Mouse (Mus musculus) frontal cortex, postnatal 14 days (tissue): Measurements from ENCODE around the gene Timm50.

Source experiments
- DNase-seq, 2 experiments: peaks; one replicate each; pipeline ENCODE4 v3.0.0; 2022; ENCODE audit warnings: low spot score in 2 of 2

The Timm50 gene

DNA sequence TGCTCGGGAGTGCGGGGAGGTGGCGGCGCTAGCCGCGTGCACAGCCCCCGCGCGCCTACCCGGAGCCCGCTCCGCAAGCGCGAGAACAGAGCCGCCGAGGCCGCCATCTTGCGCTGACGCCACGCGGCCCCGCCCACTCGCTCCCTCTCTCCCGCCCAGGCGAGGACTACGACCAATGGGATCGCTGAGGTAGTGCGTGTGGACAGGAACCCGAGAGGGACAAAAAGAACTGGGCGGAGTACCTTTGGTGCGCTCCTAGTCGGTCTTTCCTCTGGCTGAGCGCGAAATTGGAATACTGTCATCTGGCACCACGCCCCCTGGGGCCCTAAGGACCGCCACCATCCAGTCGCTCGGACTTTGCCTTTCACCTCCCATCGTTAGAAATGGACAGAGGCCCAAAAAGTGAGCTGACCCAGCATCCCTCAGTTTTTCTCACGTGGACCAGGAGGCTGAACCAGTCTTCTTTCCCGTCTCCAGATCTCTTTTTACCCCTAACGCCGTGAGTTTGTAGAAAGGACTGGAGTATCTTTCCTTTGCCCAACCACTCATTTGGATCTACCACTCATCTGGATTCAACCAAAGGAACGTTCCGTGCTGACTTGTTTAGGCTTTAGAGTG lies at the start of gene Timm50:
TSS of gene Timm50 (minus strand) at position 147 of the 618 bp plus-strand sequence.
- DNase-seq: peak; percentile 97

DNA sequence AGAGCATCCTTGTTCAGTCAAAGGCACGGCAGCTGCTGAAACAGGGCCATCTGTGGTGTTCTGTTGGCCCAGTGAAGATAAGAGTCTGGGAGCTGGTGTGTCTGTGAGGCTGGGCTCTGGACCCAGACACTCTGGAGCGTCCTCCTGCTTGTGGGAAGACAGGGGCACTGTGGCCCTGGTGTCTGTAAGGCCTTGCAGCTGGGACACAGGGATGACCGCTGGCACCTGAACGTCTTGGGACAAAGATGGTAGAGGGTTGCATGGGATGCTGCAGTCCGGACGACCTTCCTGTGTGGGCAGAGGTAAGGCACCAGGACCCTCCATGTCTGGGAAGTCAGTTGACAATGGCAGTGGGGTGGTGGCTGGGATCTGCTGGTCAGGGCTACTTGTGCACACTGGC lies 48.4 kb upstream of the Timm50 start:
- no peak for DNase-seq

- DNase-seq: no peak
Measured at GRCm38 (mm10) chr7:28359854-28360253, 48.0 kb upstream of the Timm50 start.

- no peak for DNase-seq
Measured at GRCm38 (mm10) chr7:28358431-28358830, 46.6 kb upstream of the Timm50 start.

- no peak for DNase-seq
Measured at GRCm38 (mm10) chr7:28357984-28358383, 46.1 kb upstream of the Timm50 start.

DNA sequence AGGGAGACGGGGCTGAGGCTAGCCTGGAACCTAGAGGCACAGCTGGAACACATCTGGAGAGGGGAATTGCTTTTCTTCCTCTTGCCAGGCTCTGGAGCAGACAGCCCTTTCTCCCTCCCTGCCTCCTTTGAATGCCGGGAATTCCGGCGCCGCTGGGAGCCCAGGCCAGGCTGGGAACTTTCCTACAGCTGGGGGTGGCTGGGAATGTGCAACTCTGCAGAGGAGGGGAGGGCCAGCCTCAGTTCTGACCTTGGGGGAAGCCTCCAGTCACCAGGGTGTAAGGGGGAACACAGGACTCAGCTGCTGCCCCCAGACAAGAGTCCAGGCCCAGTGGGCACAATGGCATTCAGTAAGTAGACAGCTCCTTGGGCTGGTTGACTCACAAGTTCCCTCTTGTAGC lies 45.1 kb upstream of the Timm50 start:
- no peak for DNase-seq

GRCm38 (mm10) chr7:28355221-28355620 lies 43.3 kb upstream of the Timm50 start:
- no peak for DNase-seq

GRCm38 (mm10) chr7:28354596-28354995 lies 42.7 kb upstream of the Timm50 start:
- DNase-seq: no peak

- no peak for DNase-seq
Measured at GRCm38 (mm10) chr7:28354113-28354581, 42.3 kb upstream of the Timm50 start.

DNA sequence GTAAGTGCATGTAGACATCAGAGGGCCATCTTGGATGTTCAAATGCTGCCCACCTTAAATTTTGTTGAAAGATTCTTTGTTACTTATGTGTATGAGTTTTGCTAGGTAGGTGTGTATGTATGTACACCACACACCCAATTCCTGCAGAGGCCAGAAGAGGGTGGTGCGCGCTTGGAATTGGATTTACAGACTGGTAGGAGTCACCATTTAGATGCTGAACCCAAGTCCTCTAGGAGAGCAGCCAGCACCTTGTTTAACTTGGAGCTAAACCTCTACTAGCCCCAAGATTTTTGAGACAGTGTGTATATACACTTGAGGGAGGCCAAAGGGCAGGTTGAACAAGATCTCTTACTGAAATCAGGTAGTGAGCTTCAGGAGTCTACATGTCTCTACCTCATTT lies 41.4 kb upstream of the Timm50 start:
- DNase-seq: no peak

GRCm38 (mm10) chr7:28351676-28352191 lies 39.9 kb upstream of the Timm50 start:
- DNase-seq: no peak

- DNase-seq: peak; percentile 95 to 97
Measured at GRCm38 (mm10) chr7:28350155-28350883, 38.4 kb upstream of the Timm50 start, which contains the start of gene Rps16. Gene Rps16, plus strand, starts transcription at chr7:28350652.

DNA sequence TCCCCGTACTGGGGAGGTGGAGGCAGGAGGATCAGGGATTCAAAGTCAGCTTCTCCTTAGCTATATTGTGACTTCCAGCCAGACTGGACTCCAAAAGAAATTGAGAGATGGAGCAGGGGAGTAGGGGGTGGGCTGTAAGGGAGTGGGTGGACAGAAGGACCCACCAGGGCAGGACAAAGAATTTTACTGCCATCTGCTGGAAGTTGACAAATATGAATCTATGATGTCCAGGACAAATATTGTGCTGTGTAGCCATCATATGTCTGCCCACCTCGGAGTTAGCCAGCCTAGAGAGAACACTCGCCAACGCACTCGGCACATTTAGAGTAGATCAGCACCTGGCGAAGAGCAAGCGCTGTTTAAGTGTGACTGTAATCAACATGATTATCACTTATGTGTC lies 36.7 kb upstream of the Timm50 start:
- no peak for DNase-seq

DNA sequence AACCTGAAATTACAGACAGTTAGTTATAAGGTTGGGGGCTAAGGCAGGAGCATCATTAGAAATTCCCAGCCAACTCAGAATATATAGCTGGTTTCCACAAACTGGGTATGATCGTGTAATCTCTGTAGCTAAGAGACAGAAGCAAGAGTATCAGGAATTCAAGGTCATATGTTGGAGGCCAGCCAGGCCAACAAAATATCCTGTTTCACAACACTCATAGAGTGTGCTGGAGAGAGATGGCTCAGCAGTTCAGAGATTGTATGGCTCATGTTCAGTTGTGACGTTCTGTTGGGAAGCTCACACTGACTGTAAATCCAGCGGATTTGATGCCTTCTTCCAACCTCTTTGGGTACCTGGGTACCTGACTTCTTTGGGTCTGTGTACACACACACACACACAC lies 35.9 kb upstream of the Timm50 start:
- no peak for DNase-seq

GRCm38 (mm10) chr7:28344637-28345036 lies 32.8 kb upstream of the Timm50 start:
- DNase-seq: peak in 1 of 2 experiments; percentile 58

DNA sequence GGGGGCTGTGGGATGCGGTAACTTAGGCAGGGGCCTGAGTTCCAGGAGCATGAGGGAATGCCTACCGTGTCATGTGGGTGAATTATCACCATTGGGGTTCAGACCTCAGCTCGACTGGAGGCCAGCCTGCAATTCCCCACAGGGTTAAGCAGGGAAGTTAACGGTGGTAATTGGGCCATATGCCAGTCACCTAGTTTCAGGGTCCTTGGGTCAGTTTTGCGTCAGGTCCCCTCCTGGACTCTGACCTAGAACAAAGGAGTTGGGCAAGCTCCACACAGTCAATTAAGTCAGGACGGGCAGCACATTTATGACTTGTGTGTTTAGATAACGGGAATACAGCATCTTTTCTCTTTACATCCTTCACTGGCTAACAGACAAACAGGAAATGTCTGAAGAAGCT lies 29.5 kb upstream of the Timm50 start:
- DNase-seq: no peak

- no peak for DNase-seq
Measured at GRCm38 (mm10) chr7:28339213-28339917, 27.5 kb upstream of the Timm50 start.

DNA sequence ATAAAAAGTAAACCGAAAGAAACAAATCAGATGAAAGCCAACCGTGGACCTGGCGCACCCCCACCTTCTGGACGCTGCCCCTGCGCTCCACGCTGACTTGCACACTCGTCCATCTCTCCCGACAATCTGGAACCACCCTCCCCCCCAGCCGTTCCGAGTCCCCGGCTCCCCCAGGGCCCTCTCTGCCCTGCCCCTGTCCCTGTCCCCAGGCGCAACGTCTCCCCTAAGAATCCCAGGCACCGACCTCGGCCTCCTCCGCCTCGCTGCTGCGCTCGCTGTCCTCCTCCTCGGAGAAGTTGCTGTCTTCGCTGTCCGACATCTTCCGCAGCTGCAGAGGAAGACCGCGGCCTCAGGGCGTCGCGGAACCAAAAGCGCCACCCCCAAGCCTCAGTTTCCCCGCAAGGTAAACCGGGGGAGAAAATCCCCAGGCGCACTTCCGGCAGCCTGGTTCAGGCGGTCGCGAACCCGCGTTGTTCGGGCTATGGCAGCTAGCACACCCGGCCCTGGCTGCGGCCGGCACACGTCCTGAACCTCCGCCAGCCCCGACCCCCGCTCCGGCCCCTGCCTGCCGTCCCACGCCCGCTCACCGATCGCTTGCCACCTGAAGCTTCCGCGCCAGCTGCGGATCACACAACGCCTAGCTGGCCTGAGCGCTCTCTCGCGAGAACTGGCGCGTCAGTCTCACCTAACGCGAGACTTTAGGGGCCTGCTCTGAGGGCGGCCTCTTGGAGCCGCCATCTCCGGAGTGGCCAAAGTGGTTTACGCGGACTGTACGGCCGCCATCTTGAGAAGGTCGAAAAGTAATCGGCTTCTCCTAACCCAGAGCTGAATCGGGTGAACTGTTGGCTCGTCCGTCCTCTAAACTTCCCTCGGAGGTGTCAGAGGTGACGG lies 26.5 kb upstream of the Timm50 start, which contains the start of gene Supt5:
TSS of gene Supt5 (minus strand) at position 639 of the 891 bp plus-strand sequence.
- peak; percentile 94 for DNase-seq

DNA sequence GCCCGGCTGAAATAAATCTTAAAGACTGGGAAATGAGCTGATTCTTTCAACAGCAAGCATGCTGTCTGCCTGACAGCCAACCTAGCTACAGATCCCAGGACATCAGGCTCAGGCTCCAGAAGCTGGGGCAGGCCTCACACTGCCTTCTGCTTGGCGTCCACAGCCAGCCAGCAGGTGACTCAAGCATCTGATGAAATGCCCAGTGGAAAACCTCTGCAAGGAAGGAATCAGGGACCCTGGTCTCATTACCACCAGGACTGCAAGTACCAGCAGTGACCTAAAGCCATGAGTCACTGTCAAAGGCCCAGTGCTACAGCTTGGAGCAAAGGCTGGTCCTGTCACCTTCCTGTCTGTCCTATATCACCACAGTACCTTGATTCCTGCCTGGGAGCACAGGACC lies 23.6 kb upstream of the Timm50 start:
- DNase-seq: no peak

GRCm38 (mm10) chr7:28334534-28334933 lies 22.7 kb upstream of the Timm50 start:
- DNase-seq: no peak

DNA sequence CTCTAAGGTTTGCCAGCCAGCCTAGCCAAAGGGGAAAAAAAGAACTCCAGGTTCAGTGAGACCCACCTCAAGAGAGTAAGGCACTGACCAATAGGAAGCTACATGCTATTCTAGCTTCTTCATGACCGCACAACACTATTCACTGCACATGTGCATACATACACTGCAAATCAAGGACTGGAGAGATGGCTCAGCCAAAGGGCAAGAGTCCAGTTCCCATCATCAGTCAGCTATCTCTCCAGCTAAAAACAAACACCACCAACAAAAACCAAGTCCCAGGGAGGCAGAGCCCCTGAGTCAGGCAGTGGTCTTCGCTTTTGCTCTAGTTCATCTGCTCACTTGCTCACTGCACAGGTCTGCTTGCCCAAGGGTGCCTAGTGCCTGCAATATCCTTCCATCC lies 16.4 kb upstream of the Timm50 start:
- DNase-seq: no peak
